In genomic region chr8:122716566-122716965, GRCm38 (mm10) we compare ENCODE assay signal across 17 mouse cellular contexts. TPM values are rescaled to one million over a fixed set of nuclear protein-coding genes. Genes with fewer than 3 reads are reported as not detected.
A peak's percentile ranks its signal among the peaks of the same experiment; 100 is the strongest.
DNase-seq lines count a peak whose midpoint lies in the region; ATAC-seq and TF ChIP-seq lines count a peak whose summit lies in the region.
"Had no signal": no experiment of that assay in that cellular context is flagged by ENCODE, and none has a peak within 500 bp of the region (broad histone marks: within the 10 kb centered on the region; RNA-seq: fewer than 3 reads in every experiment).

No protein-coding gene starts in this region.

- TF ChIP-seq EP300 in liver, postnatal 0 days (IDR thresholded peaks at IDR 0.05; ENCODE audit: low read depth) = no peak

- TF ChIP-seq POLR2A in cerebellum, adult 2 months (IDR thresholded peaks at IDR 0.05; ENCODE audit: borderline replicate concordance, insufficient read depth, low read length) = no peak
- TF ChIP-seq POLR2A in liver, adult 2 months (IDR thresholded peaks at IDR 0.05; ENCODE audit: extremely low read depth, insufficient read depth, low read length) = no peak

- no peak for ATAC-seq in liver, postnatal 0 days
- ATAC-seq in limb, embryonic 15.5 days (ENCODE audit: insufficient number of reproducible peaks, low FRiP score, low TSS enrichment, low read depth) = 0 out of 2 replicates have a peak, but pooled peaks have one; percentile 31
- ATAC-seq: forebrain, embryonic 13.5 days; midbrain, embryonic 15.5 days had no signal

- no peaks in the 10 kb centered on the region for H3K36me3 ChIP-seq in liver, adult 2 months (ENCODE audit: control insufficient read depth, insufficient read depth, low read length)
- H3K36me3 ChIP-seq in liver, postnatal 0 days (replicated peaks; ENCODE audit: insufficient read depth, low read length) = no peaks in the 10 kb centered on the region
- H3K36me3 ChIP-seq in limb, embryonic 15.5 days = no peaks in the 10 kb centered on the region
- H3K36me3 ChIP-seq: midbrain, embryonic 15.5 days; stomach, embryonic 15.5 days had no signal

- peaks cover 18% of the 10 kb centered on the region for H3K4me1 ChIP-seq in cerebellum, adult 2 months (ENCODE audit: control insufficient read depth, insufficient read depth, low read length)
- peaks cover 10% of the 10 kb centered on the region for H3K4me1 ChIP-seq in liver, adult 2 months (ENCODE audit: control insufficient read depth, insufficient read depth, low read length)
- peaks cover 55% of the 10 kb centered on the region for H3K4me1 ChIP-seq in liver, postnatal 0 days (ENCODE audit: insufficient read depth)
- H3K4me1 ChIP-seq in limb, embryonic 15.5 days = peaks cover 18% of the 10 kb centered on the region

- 62% methylated on average over 8 of the region's 8 CpGs for WGBS in cerebellum, adult 2 months
- WGBS in liver, adult 2 months = 74% methylated on average over 8 of the region's 8 CpGs
- WGBS in liver, postnatal 0 days (ENCODE audit: insufficient replicate concordance) = 84% methylated on average over 8 of the region's 8 CpGs
- WGBS in limb, embryonic 15.5 days = 65% methylated on average over 8 of the region's 8 CpGs

- no peak overlapping the region for H3K4me3 ChIP-seq in cerebellum, adult 2 months (replicated peaks; ENCODE audit: insufficient read depth, low read depth, low read length)
- H3K4me3 ChIP-seq in liver, adult 2 months (ENCODE audit: insufficient read depth, low read depth, low read length) = no peak overlapping the region
- H3K4me3 ChIP-seq in liver, postnatal 0 days (ENCODE audit: low read depth, low read length) = no peak overlapping the region
- H3K4me3 ChIP-seq in limb, embryonic 15.5 days = no peak overlapping the region
- H3K4me3 ChIP-seq: forebrain, embryonic 13.5 days; midbrain, embryonic 15.5 days; stomach, embryonic 15.5 days had no signal

- DNase-seq in cerebellum, postnatal 10 days = peak; percentile 63 to 69
- DNase-seq in cerebellum, adult 2 months = no peak
- DNase-seq in liver, adult 2 months (ENCODE audit: extremely low read depth, low read depth, low spot score) = peak; percentile 31
- no peak for DNase-seq in liver, postnatal 0 days
- DNase-seq in retina, adult 2 months (ENCODE audit: low read depth, low spot score) = peak; percentile 36
- no peak for DNase-seq in retina, embryonic 14.5 days (ENCODE audit: low spot score)
- DNase-seq in embryo, embryonic 10.5 days (ENCODE audit: low spot score) = no peak
- DNase-seq: cerebellum, postnatal 25 days; heart, adult 11 months; kidney, adult 2 months; kidney, postnatal 14 days; thymus, adult 2 months had no signal

- no peak for TF ChIP-seq CTCF in cerebellum, adult 2 months (IDR thresholded peaks at IDR 0.05; ENCODE audit: borderline replicate concordance, insufficient read depth, low read depth, low read length)
- TF ChIP-seq CTCF in liver, adult 2 months (IDR thresholded peaks at IDR 0.05; ENCODE audit: low read depth, low read length) = no peak
- TF ChIP-seq CTCF in liver, postnatal 0 days (IDR thresholded peaks at IDR 0.05; ENCODE audit: low read depth) = no peak

- H3K27me3 ChIP-seq in cerebellum, adult 2 months (ENCODE audit: control insufficient read depth, insufficient read depth, low read length) = no peaks in the 10 kb centered on the region
- no peaks in the 10 kb centered on the region for H3K27me3 ChIP-seq in liver, adult 2 months (ENCODE audit: control insufficient read depth, insufficient read depth, low read length)
- peaks cover 22% of the 10 kb centered on the region for H3K27me3 ChIP-seq in liver, postnatal 0 days (ENCODE audit: insufficient read depth, low read length)
- peaks cover 24% of the 10 kb centered on the region for H3K27me3 ChIP-seq in limb, embryonic 15.5 days
- H3K27me3 ChIP-seq: midbrain, embryonic 15.5 days had no signal

- H3K79me2 ChIP-seq in liver, adult 2 months (ENCODE audit: control insufficient read depth, insufficient read depth, low read length) = no peaks in the 10 kb centered on the region

- no peak overlapping the region for H3K4me2 ChIP-seq in liver, postnatal 0 days (ENCODE audit: low read depth, low read length)
- H3K4me2 ChIP-seq in limb, embryonic 15.5 days = no peak overlapping the region
- H3K4me2 ChIP-seq: forebrain, embryonic 13.5 days; midbrain, embryonic 15.5 days; stomach, embryonic 15.5 days had no signal

- H3K9me3 ChIP-seq in liver, postnatal 0 days (ENCODE audit: low read length) = no peaks in the 10 kb centered on the region
- H3K9me3 ChIP-seq in limb, embryonic 15.5 days = no peaks in the 10 kb centered on the region
- H3K9me3 ChIP-seq: forebrain, embryonic 13.5 days; midbrain, embryonic 15.5 days; stomach, embryonic 15.5 days had no signal

- H3K9ac ChIP-seq in liver, adult 2 months (ENCODE audit: low read depth, low read length) = no peak overlapping the region
- H3K9ac ChIP-seq in liver, postnatal 0 days (replicated peaks) = no peak overlapping the region
- no peak overlapping the region for H3K9ac ChIP-seq in limb, embryonic 15.5 days
- H3K9ac ChIP-seq: forebrain, embryonic 13.5 days; liver, embryonic 14.5 days; midbrain, embryonic 15.5 days; stomach, embryonic 15.5 days had no signal

- H3K27ac ChIP-seq in cerebellum, adult 2 months (ENCODE audit: insufficient read depth, low read length) = no peak overlapping the region
- H3K27ac ChIP-seq in liver, adult 2 months (replicated peaks; ENCODE audit: insufficient read depth, low read depth, low read length) = no peak overlapping the region
- no peak overlapping the region for H3K27ac ChIP-seq in liver, postnatal 0 days (ENCODE audit: low read depth)
- no peak overlapping the region for H3K27ac ChIP-seq in limb, embryonic 15.5 days
- H3K27ac ChIP-seq: forebrain, embryonic 13.5 days; liver, embryonic 14.5 days; midbrain, embryonic 15.5 days; stomach, embryonic 15.5 days had no signal

RNA-seq across cellular contexts. Expression of gene Cbfa2t3, which starts 17.7 kb away (rescaled TPM):
- 17.7 and 21.6 TPM in 2 replicates for polyA plus RNA-seq in cerebellum, adult 2 months (2012; rRNA removed)
- 0.28 and 0.40 TPM in 2 replicates for total RNA-seq in liver, adult 2 months (2014; rRNA removed)
- polyA plus RNA-seq in liver, adult 2 months (2012; rRNA removed) = 1.2 and 1.3 TPM in 2 replicates
- 2.1 and 2.4 TPM in 2 replicates for polyA plus RNA-seq in liver, postnatal 0 days (2015; fragmentation: Nextera tagmentation; extraction: Ambion mirVana)
- polyA plus RNA-seq in limb, embryonic 15.5 days (2015; fragmentation: Nextera tagmentation; extraction: Ambion mirVana) = 4.6 and 5.1 TPM in 2 replicates

RNA-seq across cellular contexts. Expression of gene Acsf3, which starts 58.7 kb away (rescaled TPM):
- 33.0 and 33.6 TPM in 2 replicates for polyA plus RNA-seq in cerebellum, adult 2 months (2012; rRNA removed)
- total RNA-seq in liver, adult 2 months (2014; rRNA removed) = 12.8 and 13.7 TPM in 2 replicates
- polyA plus RNA-seq in liver, adult 2 months (2012; rRNA removed) = 38.4 and 39.7 TPM in 2 replicates
- polyA plus RNA-seq in liver, postnatal 0 days (2015; fragmentation: Nextera tagmentation; extraction: Ambion mirVana) = 9.6 and 10.7 TPM in 2 replicates
- polyA plus RNA-seq in limb, embryonic 15.5 days (2015; fragmentation: Nextera tagmentation; extraction: Ambion mirVana) = 17.6 and 18.1 TPM in 2 replicates

Comparison
In these comparisons a context has a peak if more than half of its experiments do, and no peak if none do; other contexts are left out.
1. DNase-seq: peak in cerebellum, postnatal 10 days (2 of 2), liver, adult 2 months (single experiment) and retina, adult 2 months (single experiment); none in cerebellum, adult 2 months (0 of 2), liver, postnatal 0 days (single experiment), retina, embryonic 14.5 days (single experiment) and embryo, embryonic 10.5 days (single experiment).